Mouse (Mus musculus): ENCODE measurements at regions not wholly inside any gene's neighbourhood (a gene's known extent, or its start where the extent isn't known, plus 50 kb on each side); places are given as distances from the start of the nearest gene placed in this dataset.
A peak's percentile ranks its signal among the peaks of the same experiment; 100 is the strongest.

- DNase-seq (ENCODE audit: low spot score), result peak; percentile 44
Observed at GRCm38 (mm10) chr9:71358961-71359360, 126.8 kb downstream of the Polr2m start.

GRCm38 (mm10) chr9:71355721-71356120 lies 130.0 kb downstream of the Polr2m start:
- DNase-seq (ENCODE audit: low spot score), result no peak

Data from layer of hippocampus, adult 11-12 months (tissue).